Mouse (Mus musculus) spleen, adult 2 months (tissue): ENCODE data around the gene Iqck.

Experiments used
- CTCF ChIP-seq: fragments of 200-500 bp; IDR thresholded peaks from 2 replicates; pipeline ENCODE4 v1.5.1; 2011; ENCODE audit warnings: mild to moderate bottlenecking, inconsistent platforms; ENCODE audit not compliant: insufficient read depth, insufficient read length, insufficient replicate concordance; ENCODE audit errors: extremely low read depth
- POLR2A ChIP-seq: fragments of 200-500 bp; IDR thresholded peaks from 2 replicates; pipeline ENCODE4 v1.6.1; 2011; ENCODE audit warnings: low read depth, low read length, inconsistent platforms

- no peak for TF ChIP-seq POLR2A
- TF ChIP-seq CTCF: no peak
Observed at GRCm38 (mm10) chr7:118842938-118843337, 12.6 kb upstream of the Iqck start.
